Mouse (Mus musculus): ENCODE data around the gene S100a5. TPM values are rescaled to one million over a fixed set of nuclear protein-coding genes. Genes with fewer than 3 reads are reported as not detected.

S100a5 gene
- polyA plus RNA-seq (2016; fragmentation: Nextera tagmentation; extraction: Ambion mirVana), result 0.85 and 0.91 TPM in 2 replicates

DNA sequence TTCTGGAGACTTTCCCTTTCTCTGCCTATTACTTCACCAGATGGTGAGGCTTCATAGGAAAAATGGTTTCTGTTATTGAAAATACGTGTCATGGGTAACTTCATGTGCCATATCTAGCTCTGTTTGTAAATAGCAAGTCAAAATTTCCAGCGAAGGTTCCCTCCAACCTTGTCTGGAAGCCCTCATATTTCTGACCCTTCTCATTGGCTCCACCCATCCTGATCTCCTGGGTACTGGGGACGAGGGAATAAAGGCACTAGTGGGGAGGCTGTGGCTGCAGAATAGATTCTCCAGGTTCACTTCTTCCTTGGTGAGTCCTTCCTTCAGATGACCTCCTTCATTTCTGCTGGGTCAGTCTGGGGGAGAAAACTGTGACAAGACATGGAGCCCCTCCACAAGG, at the start of gene S100a5:
S100a5 (plus strand) TSS at position 301 of the 400 bp plus-strand sequence.
- H3K27ac ChIP-seq, result no peak within 1 kb of the TSS
- 63% methylated on average over 3 of the region's 3 CpGs for WGBS
- ATAC-seq (ENCODE audit: insufficient number of reproducible peaks, insufficient read depth, low FRiP score, low TSS enrichment), result no peak

DNA sequence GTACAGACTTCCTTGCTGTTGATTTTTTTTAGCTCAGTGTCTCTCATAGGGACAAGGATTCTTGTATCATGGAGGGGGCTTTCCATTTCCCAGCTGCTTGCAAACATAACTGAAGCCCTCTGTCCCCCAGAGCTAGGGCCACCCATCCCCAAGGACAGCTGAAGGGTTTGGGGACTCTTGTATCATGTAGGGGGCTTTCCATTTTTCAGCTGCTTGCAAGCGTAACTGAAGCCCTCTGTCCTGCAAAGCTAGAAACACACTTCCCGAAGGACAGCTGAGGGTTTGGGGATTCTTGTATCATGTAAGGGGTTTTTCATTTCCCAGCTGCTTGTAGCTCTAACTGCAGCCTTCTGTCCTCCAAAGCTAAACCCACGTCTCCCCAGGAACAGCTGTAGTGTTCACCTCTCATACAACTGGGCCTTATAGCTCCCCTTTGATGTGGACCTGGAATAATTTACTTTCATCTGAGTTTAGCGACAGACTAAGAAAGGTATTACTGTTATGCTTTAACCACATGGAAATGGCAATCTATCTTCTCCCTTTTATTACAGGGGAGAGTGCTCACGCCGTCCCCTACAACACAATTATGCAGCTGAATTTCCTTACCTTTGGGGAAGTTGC, 48.2 kb upstream of the S100a5 start, which contains the start of gene S100a3:
S100a3 (plus strand) TSS at position 571 of the 621 bp plus-strand sequence.
- WGBS, result 69% methylated on average over 6 of the region's 6 CpGs

More for the DNA sequence above, at the start of gene S100a5:
- peaks cover 40% of the 10 kb centered on the region for H3K4me1 ChIP-seq
- no peak within 1 kb of the TSS for H3K9ac ChIP-seq
- H3K27me3 ChIP-seq, result 0 out of 2 replicates have a peak, but pooled peaks cover 2% of the 10 kb centered on the region
- no peak within 1 kb of the TSS for H3K4me2 ChIP-seq (replicated peaks)
- no peak within 1 kb of the TSS for H3K4me3 ChIP-seq
- no peaks in the 10 kb centered on the region for H3K36me3 ChIP-seq
- no peaks in the 10 kb centered on the region for H3K9me3 ChIP-seq

DNA sequence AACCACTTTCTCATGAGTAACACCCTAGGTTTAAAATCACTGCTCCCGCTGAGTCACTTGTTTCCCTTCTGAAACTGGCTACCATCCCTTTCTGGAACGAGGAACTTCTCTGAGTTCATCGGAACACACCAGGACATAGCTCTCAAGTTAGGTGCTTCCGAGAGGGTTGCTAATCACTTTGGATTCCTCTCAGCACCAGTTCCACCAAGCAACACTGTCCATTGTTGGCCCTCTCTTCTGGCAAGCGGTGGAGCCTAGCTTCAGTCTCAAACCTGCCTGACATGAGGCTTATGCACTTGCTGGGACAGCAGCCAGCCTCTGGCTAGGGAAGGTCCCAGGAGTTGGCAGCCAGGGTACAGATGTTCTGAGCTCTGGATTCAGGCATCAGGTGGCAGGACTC, 33.6 kb upstream of the S100a5 start:
- Histone ChIP-seq H3K4me1 (no peaks in the 10 kb centered on the region), H3K27me3 (no peaks in the 10 kb centered on the region), H3K9ac (no peak overlapping the region), H3K9me3 (no peaks in the 10 kb centered on the region), H3K36me3 (no peaks in the 10 kb centered on the region), H3K27ac (no peak overlapping the region), H3K4me2 (replicated peaks) (no peak overlapping the region), H3K4me3 (no peak overlapping the region)
- 84% methylated on average over 5 of the region's 5 CpGs for WGBS
- ATAC-seq (ENCODE audit: insufficient number of reproducible peaks, insufficient read depth, low FRiP score, low TSS enrichment), result no peak

More for the DNA sequence above, 48.2 kb upstream of the S100a5 start, which contains the start of gene S100a3:
- H3K36me3 ChIP-seq, result no peaks in the 10 kb centered on the region
- ATAC-seq (ENCODE audit: insufficient number of reproducible peaks, insufficient read depth, low FRiP score, low TSS enrichment), result no peak
- no peak within 1 kb of the TSS for H3K9ac ChIP-seq
- H3K9me3 ChIP-seq, result no peaks in the 10 kb centered on the region
- H3K4me3 ChIP-seq, result no peak within 1 kb of the TSS
- H3K4me1 ChIP-seq, result no peaks in the 10 kb centered on the region
- no peaks in the 10 kb centered on the region for H3K27me3 ChIP-seq
- H3K27ac ChIP-seq, result no peak within 1 kb of the TSS
- no peak within 1 kb of the TSS for H3K4me2 ChIP-seq (replicated peaks)

DNA sequence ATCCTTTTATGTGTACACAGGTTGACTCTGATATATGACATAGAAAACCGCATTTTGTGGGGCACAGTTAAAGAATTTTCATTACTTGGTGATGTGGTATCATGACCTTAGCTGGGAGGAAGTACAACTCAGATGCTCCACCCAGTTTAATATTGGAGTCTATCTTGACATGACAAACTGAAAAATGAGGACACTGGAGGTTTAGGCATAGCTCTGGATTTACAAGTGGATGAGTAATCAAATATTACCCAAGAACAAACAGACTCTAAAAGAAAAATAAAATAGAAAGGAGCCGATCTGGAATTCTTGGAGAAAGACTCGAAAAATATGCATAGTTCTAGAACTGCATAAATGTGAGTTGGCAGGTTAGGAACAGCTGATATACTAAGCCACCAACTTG, 33.0 kb upstream of the S100a5 start:
- no peak overlapping the region for H3K9ac ChIP-seq
- H3K9me3 ChIP-seq, result no peaks in the 10 kb centered on the region
- no peaks in the 10 kb centered on the region for H3K36me3 ChIP-seq
- ATAC-seq (ENCODE audit: insufficient number of reproducible peaks, insufficient read depth, low FRiP score, low TSS enrichment), result no peak
- H3K4me3 ChIP-seq, result no peak overlapping the region
- no peaks in the 10 kb centered on the region for H3K4me1 ChIP-seq
- no peak overlapping the region for H3K27ac ChIP-seq
- no peak overlapping the region for H3K4me2 ChIP-seq (replicated peaks)
- H3K27me3 ChIP-seq, result no peaks in the 10 kb centered on the region
- 85% methylated on average over 3 of the region's 3 CpGs for WGBS

DNA sequence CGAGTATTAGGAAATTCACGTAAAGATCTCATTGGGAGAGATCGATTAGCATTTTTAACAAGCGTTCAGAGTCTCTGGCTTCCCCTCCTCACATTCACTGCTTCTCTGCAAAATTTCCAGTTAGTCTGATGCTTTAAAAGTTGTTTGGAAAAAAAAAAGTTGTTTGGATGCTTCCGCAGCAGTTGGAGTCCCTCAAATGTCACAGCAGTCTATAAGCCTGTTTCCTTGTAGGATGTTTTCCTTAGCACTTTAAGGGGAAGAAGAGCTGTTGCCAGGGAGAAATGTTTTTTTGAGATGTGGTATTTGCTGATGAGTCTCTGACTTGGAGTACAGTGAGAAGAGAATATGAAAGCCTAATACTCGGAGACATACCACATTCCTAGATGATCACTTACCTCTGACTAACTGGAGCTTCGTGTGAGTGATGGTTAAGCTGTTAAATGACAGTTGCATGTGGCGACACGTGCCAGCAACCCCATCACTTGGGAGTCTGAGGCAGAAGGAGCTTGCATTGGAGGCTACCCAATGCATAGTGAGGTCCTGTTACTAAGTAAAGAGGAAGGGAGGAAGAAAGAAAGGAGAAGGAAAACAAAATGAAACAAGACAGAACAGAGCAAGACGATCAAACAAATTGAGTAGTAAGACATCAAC, 31.8 kb upstream of the S100a5 start:
- H3K4me2 ChIP-seq (replicated peaks), result no peak overlapping the region
- H3K9ac ChIP-seq, result no peak overlapping the region
- H3K4me3 ChIP-seq, result no peak overlapping the region
- H3K9me3 ChIP-seq, result no peaks in the 10 kb centered on the region
- WGBS, result 73% methylated on average over 10 of the region's 10 CpGs
- no peak for ATAC-seq (ENCODE audit: insufficient number of reproducible peaks, insufficient read depth, low FRiP score, low TSS enrichment)
- no peaks in the 10 kb centered on the region for H3K27me3 ChIP-seq
- H3K4me1 ChIP-seq, result no peaks in the 10 kb centered on the region
- no peaks in the 10 kb centered on the region for H3K36me3 ChIP-seq
- no peak overlapping the region for H3K27ac ChIP-seq

DNA sequence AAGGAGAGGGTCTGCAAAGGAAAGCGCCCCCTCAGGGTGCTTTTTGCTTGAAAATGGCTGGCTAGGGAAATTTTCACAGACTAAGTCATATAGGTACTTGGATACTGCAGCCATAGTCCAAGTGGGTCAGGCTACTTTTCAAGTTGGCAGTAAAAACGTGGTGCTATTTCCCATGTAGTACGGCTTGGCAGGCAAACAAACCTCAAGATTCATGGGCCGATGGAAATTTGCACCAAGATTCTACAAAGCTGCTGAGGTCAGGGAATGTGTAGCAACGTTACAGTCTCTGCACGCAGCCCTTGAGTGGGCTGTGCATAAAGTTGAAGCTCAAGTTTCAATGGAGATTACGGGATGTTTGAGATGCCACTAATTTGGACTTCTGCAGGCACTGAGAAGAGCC, 28.9 kb upstream of the S100a5 start:
- H3K9me3 ChIP-seq, result no peaks in the 10 kb centered on the region
- no peak overlapping the region for H3K4me3 ChIP-seq
- no peaks in the 10 kb centered on the region for H3K27me3 ChIP-seq
- no peak for ATAC-seq (ENCODE audit: insufficient number of reproducible peaks, insufficient read depth, low FRiP score, low TSS enrichment)
- no peak overlapping the region for H3K9ac ChIP-seq
- no peaks in the 10 kb centered on the region for H3K36me3 ChIP-seq
- 55% methylated on average over 7 of the region's 7 CpGs for WGBS
- no peak overlapping the region for H3K27ac ChIP-seq
- no peaks in the 10 kb centered on the region for H3K4me1 ChIP-seq
- no peak overlapping the region for H3K4me2 ChIP-seq (replicated peaks)

DNA sequence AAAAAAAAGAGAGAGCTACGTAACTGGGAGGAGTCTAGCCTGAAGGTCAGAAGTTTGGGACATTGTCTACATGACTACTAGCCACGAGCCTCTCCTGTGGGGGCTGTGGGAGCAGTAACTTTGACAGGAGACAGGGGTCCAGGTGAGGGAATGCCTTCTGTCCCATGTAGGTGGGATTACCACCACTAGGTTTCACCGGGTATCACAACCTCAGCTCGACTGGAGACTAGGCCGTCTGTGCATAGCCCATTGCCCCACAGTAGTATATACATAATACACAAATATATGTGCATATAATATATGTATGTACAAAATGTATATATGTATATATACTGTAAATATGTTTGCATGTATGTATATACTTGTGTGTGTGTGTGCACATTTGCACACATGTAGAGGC, 27.2 kb upstream of the S100a5 start:
- Histone ChIP-seq H3K4me2 (replicated peaks) (no peak overlapping the region), H3K4me3 (no peak overlapping the region), H3K9ac (no peak overlapping the region), H3K9me3 (no peaks in the 10 kb centered on the region), H3K27ac (no peak overlapping the region), H3K36me3 (no peaks in the 10 kb centered on the region), H3K27me3 (no peaks in the 10 kb centered on the region), H3K4me1 (no peaks in the 10 kb centered on the region)
- 91% methylated on average over 5 of the region's 5 CpGs for WGBS
- ATAC-seq (ENCODE audit: insufficient number of reproducible peaks, insufficient read depth, low FRiP score, low TSS enrichment), result no peak

DNA sequence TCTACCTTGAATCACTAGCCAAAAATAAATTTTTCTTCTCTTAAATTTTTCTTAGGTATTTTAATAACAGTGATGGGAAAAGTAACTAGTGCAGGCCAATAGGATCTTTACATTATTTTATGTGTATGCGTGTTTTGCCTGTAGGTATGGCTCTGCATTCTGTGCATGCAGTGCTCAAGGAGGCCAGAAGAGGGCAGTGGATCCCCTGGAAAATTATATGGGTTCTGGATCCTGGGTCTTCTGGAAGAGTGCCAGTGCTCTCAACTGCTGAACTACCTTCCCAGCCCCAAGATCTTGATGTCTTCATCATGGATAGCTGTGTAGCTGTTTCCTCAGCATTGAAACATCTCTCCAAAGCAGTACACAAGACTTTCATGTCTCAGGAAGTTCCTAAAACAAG, 26.2 kb upstream of the S100a5 start:
- 92% methylated on average over 1 of the region's 1 CpGs for WGBS
- Histone ChIP-seq H3K4me1 (no peaks in the 10 kb centered on the region), H3K27ac (no peak overlapping the region), H3K4me2 (replicated peaks) (no peak overlapping the region), H3K4me3 (no peak overlapping the region), H3K27me3 (no peaks in the 10 kb centered on the region), H3K9me3 (no peaks in the 10 kb centered on the region), H3K9ac (no peak overlapping the region), H3K36me3 (no peaks in the 10 kb centered on the region)
- no peak for ATAC-seq (ENCODE audit: insufficient number of reproducible peaks, insufficient read depth, low FRiP score, low TSS enrichment)

DNA sequence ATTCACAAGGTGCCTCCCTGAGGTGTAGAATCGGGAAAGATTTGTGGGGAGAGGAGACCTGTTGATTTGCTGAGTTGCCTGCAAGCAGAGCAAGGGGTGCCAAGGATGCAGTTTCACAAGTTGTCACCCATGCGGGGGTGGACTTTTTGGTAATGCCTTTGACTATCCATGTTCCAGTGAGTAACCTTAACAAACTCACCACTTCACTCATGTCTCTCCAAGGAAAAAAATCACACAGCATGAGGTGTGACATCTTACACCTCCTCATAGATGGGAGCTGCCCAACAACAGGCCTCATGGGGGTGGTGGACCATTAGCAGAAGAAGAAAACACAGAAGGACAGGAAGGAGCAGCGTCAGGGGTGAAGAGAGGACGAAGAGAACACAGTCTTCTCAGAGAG, 25.8 kb upstream of the S100a5 start:
- Histone ChIP-seq H3K9ac (no peak overlapping the region), H3K27me3 (no peaks in the 10 kb centered on the region), H3K27ac (no peak overlapping the region), H3K36me3 (no peaks in the 10 kb centered on the region), H3K4me1 (no peaks in the 10 kb centered on the region), H3K9me3 (no peaks in the 10 kb centered on the region), H3K4me2 (replicated peaks) (no peak overlapping the region), H3K4me3 (no peak overlapping the region)
- WGBS, result 92% methylated on average over 4 of the region's 4 CpGs
- no peak for ATAC-seq (ENCODE audit: insufficient number of reproducible peaks, insufficient read depth, low FRiP score, low TSS enrichment)

DNA sequence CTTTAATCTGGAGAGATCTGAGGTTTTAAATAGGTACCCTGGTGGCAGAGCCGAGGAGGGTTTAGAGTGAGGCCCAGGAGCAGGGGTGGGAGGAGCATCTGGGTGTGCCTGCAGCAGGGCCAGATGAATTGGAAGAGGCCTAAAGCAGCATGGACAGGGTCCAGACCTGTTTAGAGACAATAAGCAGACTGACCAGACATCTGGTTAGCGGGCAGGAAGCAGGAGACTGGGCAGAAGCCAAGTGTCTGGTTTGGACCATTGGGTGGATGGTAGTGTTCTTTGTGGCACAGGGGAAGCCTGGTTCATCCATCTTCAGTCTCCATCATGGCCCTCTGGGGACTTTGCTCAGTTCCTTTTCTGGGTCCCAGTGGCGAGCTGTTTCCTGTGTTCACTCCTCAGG, 24.4 kb upstream of the S100a5 start:
- Histone ChIP-seq H3K9me3 (no peaks in the 10 kb centered on the region), H3K4me3 (no peak overlapping the region), H3K4me2 (replicated peaks) (no peak overlapping the region), H3K27ac (no peak overlapping the region), H3K36me3 (no peaks in the 10 kb centered on the region), H3K9ac (no peak overlapping the region), H3K27me3 (no peaks in the 10 kb centered on the region), H3K4me1 (no peaks in the 10 kb centered on the region)
- ATAC-seq (ENCODE audit: insufficient number of reproducible peaks, insufficient read depth, low FRiP score, low TSS enrichment), result no peak
- WGBS, result 48% methylated on average over 3 of the region's 3 CpGs

DNA sequence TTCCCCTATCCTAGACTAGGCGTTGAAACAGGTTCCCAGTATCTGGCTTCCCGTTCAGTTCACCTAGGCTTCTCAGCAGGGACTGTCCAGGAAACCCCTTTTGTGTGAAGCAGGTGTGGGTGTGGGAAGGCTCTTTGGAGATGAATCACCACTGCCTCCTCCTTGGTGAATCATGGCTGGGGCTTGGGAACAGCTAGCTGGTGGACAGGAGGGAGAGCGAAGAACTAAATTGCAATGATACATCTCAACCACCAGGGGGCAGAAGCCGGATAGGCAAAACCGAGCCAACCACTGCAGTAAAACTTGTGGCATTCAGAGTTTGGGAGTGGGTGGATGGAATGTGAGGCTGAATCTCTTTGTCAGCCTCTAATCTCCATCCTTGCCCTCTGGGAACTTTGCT, 22.7 kb upstream of the S100a5 start:
- H3K4me1 ChIP-seq, result no peaks in the 10 kb centered on the region
- ATAC-seq (ENCODE audit: insufficient number of reproducible peaks, insufficient read depth, low FRiP score, low TSS enrichment), result no peak
- H3K27ac ChIP-seq, result no peak overlapping the region
- no peak overlapping the region for H3K4me2 ChIP-seq (replicated peaks)
- whole genome bisulfite sequencing, result 33% methylated on average over 5 of the region's 5 CpGs
- H3K36me3 ChIP-seq, result no peaks in the 10 kb centered on the region
- no peak overlapping the region for H3K9ac ChIP-seq
- H3K27me3 ChIP-seq, result no peaks in the 10 kb centered on the region
- no peak overlapping the region for H3K4me3 ChIP-seq
- H3K9me3 ChIP-seq, result no peaks in the 10 kb centered on the region

DNA sequence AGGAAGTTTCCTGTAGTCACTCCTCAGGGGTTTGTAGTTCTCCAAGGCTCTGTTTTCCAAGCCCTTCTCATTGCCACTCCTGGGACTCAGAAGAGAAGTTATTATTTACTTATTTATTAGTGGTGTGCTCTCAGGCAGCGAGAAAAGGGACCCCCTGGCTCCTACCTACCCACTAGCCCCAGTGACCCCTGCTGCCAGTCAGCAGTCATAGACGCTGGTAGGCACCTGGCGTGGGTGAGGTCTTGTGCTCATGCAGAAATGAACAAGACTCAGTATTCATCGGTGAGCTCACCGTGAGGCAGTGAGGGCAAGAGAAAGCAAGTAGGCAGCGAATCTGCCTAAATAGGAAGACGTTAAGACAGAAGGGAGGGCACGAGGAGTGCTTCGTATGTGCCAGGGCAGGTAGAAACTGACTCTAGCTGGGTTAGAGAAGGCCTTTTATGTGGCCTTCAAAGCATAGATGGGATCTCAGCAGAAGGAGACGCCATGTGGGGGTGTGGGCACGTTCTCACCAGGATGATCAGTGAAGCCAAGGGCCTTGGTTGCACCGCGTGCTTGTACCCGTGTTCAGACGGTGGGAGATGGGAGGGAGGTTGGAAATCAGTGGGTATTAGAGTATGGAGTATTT, 22.2 kb upstream of the S100a5 start:
- H3K36me3 ChIP-seq, result no peaks in the 10 kb centered on the region
- 83% methylated on average over 15 of the region's 15 CpGs for WGBS
- no peak overlapping the region for H3K4me3 ChIP-seq
- H3K4me2 ChIP-seq (replicated peaks), result no peak overlapping the region
- no peaks in the 10 kb centered on the region for H3K4me1 ChIP-seq
- no peak overlapping the region for H3K9ac ChIP-seq
- no peak overlapping the region for H3K27ac ChIP-seq
- H3K9me3 ChIP-seq, result no peaks in the 10 kb centered on the region
- H3K27me3 ChIP-seq, result no peaks in the 10 kb centered on the region
- ATAC-seq (ENCODE audit: insufficient number of reproducible peaks, insufficient read depth, low FRiP score, low TSS enrichment), result no peak

All from embryonic facial prominence, embryonic 12.5 days (tissue).